Mouse (Mus musculus): ENCODE data around the gene Hoxd10. TPM values are rescaled to one million over a fixed set of nuclear protein-coding genes. Genes with fewer than 3 reads are reported as not detected.

The Hoxd10 gene
- total RNA-seq, 2 experiments from 2014 or later: not detected

- no peak for DNase-seq (ENCODE audit: low spot score)
- intact Hi-C loops (cut with DNase I): loop anchor here (2.0 kb wide), 3 partner anchors 433 to 885 kb away; no protein-coding TSS in a partner anchor
Observed at GRCm38 (mm10) chr2:74703720-74704392, 12.1 kb downstream of the Hoxd10 start.

GRCm38 (mm10) chr2:74704393-74704998, 12.8 kb downstream of the Hoxd10 start, which contains the start of gene Hoxd8:
Hoxd8 (plus strand) TSS chr2:74704615.
- intact Hi-C loops (cut with DNase I): no loop called here
- no peak for DNase-seq (ENCODE audit: low spot score)

GRCm38 (mm10) chr2:74704999-74705466, 13.3 kb downstream of the Hoxd10 start:
- no peak for DNase-seq (ENCODE audit: low spot score)
- intact Hi-C loops (cut with DNase I): no loop called here

GRCm38 (mm10) chr2:74705467-74706089, 13.9 kb downstream of the Hoxd10 start:
- intact Hi-C loops (cut with DNase I): no loop called here

GRCm38 (mm10) chr2:74706393-74706960, 14.8 kb downstream of the Hoxd10 start:
- intact Hi-C loops (cut with DNase I): no loop called here
- no peak for DNase-seq (ENCODE audit: low spot score)

More at GRCm38 (mm10) chr2:74705467-74706089, 13.9 kb downstream of the Hoxd10 start:
- DNase-seq (ENCODE audit: low spot score): no peak

- intact Hi-C loops (cut with DNase I): no loop called here
- no peak for DNase-seq (ENCODE audit: low spot score)
Observed at GRCm38 (mm10) chr2:74707599-74707998, 15.9 kb downstream of the Hoxd10 start.

- intact Hi-C loops (cut with DNase I): no loop called here
- DNase-seq (ENCODE audit: low spot score): no peak
Observed at GRCm38 (mm10) chr2:74708676-74709075, 17.0 kb downstream of the Hoxd10 start.

- DNase-seq (ENCODE audit: low spot score): no peak
- intact Hi-C loops (cut with DNase I): no loop called here
Observed at GRCm38 (mm10) chr2:74709465-74710419, 18.0 kb downstream of the Hoxd10 start.

GRCm38 (mm10) chr2:74710929-74711543, 19.3 kb downstream of the Hoxd10 start:
- intact Hi-C loops (cut with DNase I): no loop called here
- DNase-seq (ENCODE audit: low spot score): no peak

GRCm38 (mm10) chr2:74711721-74712621, 20.2 kb downstream of the Hoxd10 start, which contains the start of the genes Hoxd3 and Hoxd4:
Hoxd3 (plus strand) TSS chr2:74711927.
Hoxd4 (plus strand) TSS chr2:74711929.
- intact Hi-C loops (cut with DNase I): no loop called here
- no peak for DNase-seq (ENCODE audit: low spot score)

GRCm38 (mm10) chr2:74713239-74714150, 21.8 kb downstream of the Hoxd10 start:
- intact Hi-C loops (cut with DNase I): no loop called here
- DNase-seq (ENCODE audit: low spot score): no peak

GRCm38 (mm10) chr2:74714156-74714789, 22.5 kb downstream of the Hoxd10 start:
- intact Hi-C loops (cut with DNase I): no loop called here
- no peak for DNase-seq (ENCODE audit: low spot score)

GRCm38 (mm10) chr2:74714881-74715280, 23.2 kb downstream of the Hoxd10 start:
- intact Hi-C loops (cut with DNase I): loop anchor here (1.0 kb wide), 3 partner anchors 249 to 423 kb away; no protein-coding TSS in a partner anchor
- no peak for DNase-seq (ENCODE audit: low spot score)

GRCm38 (mm10) chr2:74715504-74716241, 23.9 kb downstream of the Hoxd10 start:
- peak; percentile 55 for DNase-seq (ENCODE audit: low spot score)
- intact Hi-C loops (cut with DNase I): loop anchor here (1.0 kb wide), 3 partner anchors 249 to 423 kb away; no protein-coding TSS in a partner anchor

- intact Hi-C loops (cut with DNase I): no loop called here
- DNase-seq (ENCODE audit: low spot score): no peak
Observed at GRCm38 (mm10) chr2:74720384-74720783, 28.7 kb downstream of the Hoxd10 start.
